Mouse (Mus musculus): ENCODE measurements at regions not wholly inside any gene's neighbourhood (a gene's known extent, or its start where the extent isn't known, plus 50 kb on each side); places are given as distances from the start of the nearest gene placed in this dataset.

GRCm38 (mm10) chr10:118612091-118612490, 171.2 kb downstream of the Ifng start:
- H3K27ac ChIP-seq = no peak overlapping the region
- TF ChIP-seq CTCF (IDR thresholded peaks at IDR 0.05; ENCODE audit: low read depth) = no peak
- TF ChIP-seq EP300 (IDR thresholded peaks at IDR 0.05; ENCODE audit: low read depth) = no peak
- H3K4me2 ChIP-seq (ENCODE audit: low read depth) = no peak overlapping the region
- no peaks in the 10 kb centered on the region for H3K9me3 ChIP-seq (ENCODE audit: control insufficient read depth, low read length)
- no peak overlapping the region for H3K4me3 ChIP-seq (ENCODE audit: insufficient read depth in 1 of 2, low read depth in 2 of 2, low read length in 2 of 2)
- DNase-seq (ENCODE audit: low read depth in 3 of 3, low spot score in 3 of 3) (no peak), ATAC-seq (ENCODE audit: insufficient read depth) (no peak)
- no peaks in the 10 kb centered on the region for H3K4me1 ChIP-seq (replicated peaks; ENCODE audit: control insufficient read depth in 2 of 2, insufficient read depth in 2 of 2, low read length in 1 of 2)
- WGBS (ENCODE audit: insufficient replicate concordance) = 58% methylated on average over 7 of the region's 7 CpGs
- H3K9ac ChIP-seq (replicated peaks) = no peak overlapping the region
- H3K27me3 ChIP-seq (ENCODE audit: control insufficient read depth, insufficient read depth, low read length) = no peaks in the 10 kb centered on the region
- H3K36me3 ChIP-seq (replicated peaks; ENCODE audit: control insufficient read depth, insufficient read depth, low read depth) = no peaks in the 10 kb centered on the region

GRCm38 (mm10) chr10:118613056-118613695, 172.3 kb downstream of the Ifng start:
- Histone ChIP-seq H3K27me3 (ENCODE audit: control insufficient read depth, insufficient read depth, low read length) (no peaks in the 10 kb centered on the region), H3K9ac (replicated peaks) (no peak overlapping the region), H3K4me1 (replicated peaks; ENCODE audit: control insufficient read depth in 2 of 2, insufficient read depth in 2 of 2, low read length in 1 of 2) (no peaks in the 10 kb centered on the region), H3K4me2 (ENCODE audit: low read depth) (no peak overlapping the region), H3K27ac (no peak overlapping the region), H3K9me3 (ENCODE audit: control insufficient read depth, low read length) (no peaks in the 10 kb centered on the region), H3K36me3 (replicated peaks; ENCODE audit: control insufficient read depth, insufficient read depth, low read depth) (no peaks in the 10 kb centered on the region), H3K4me3 (ENCODE audit: insufficient read depth in 1 of 2, low read depth in 2 of 2, low read length in 2 of 2) (no peak overlapping the region)
- TF ChIP-seq CTCF (IDR thresholded peaks at IDR 0.05; ENCODE audit: low read depth) (no peak), EP300 (IDR thresholded peaks at IDR 0.05; ENCODE audit: low read depth) (no peak)
- WGBS (ENCODE audit: insufficient replicate concordance) = 68% methylated on average over 14 of the region's 14 CpGs
- no peak for ATAC-seq (ENCODE audit: insufficient read depth)
- no peak for DNase-seq (ENCODE audit: low read depth in 3 of 3, low spot score in 3 of 3)

- Histone ChIP-seq H3K4me2 (ENCODE audit: low read depth) (no peak overlapping the region), H3K4me3 (ENCODE audit: insufficient read depth in 1 of 2, low read depth in 2 of 2, low read length in 2 of 2) (no peak overlapping the region), H3K27me3 (ENCODE audit: control insufficient read depth, insufficient read depth, low read length) (no peaks in the 10 kb centered on the region), H3K9ac (replicated peaks) (no peak overlapping the region), H3K9me3 (ENCODE audit: control insufficient read depth, low read length) (no peaks in the 10 kb centered on the region), H3K36me3 (replicated peaks; ENCODE audit: control insufficient read depth, insufficient read depth, low read depth) (no peaks in the 10 kb centered on the region), H3K27ac (no peak overlapping the region), H3K4me1 (replicated peaks; ENCODE audit: control insufficient read depth in 2 of 2, insufficient read depth in 2 of 2, low read length in 1 of 2) (no peaks in the 10 kb centered on the region)
- TF ChIP-seq CTCF (IDR thresholded peaks at IDR 0.05; ENCODE audit: low read depth) = no peak
- no peak for TF ChIP-seq EP300 (IDR thresholded peaks at IDR 0.05; ENCODE audit: low read depth)
- DNase-seq (ENCODE audit: low read depth in 3 of 3, low spot score in 3 of 3) (no peak), ATAC-seq (ENCODE audit: insufficient read depth) (no peak)
- WGBS (ENCODE audit: insufficient replicate concordance) = 66% methylated on average over 6 of the region's 6 CpGs
Measured at GRCm38 (mm10) chr10:118614251-118614865, 173.5 kb downstream of the Ifng start.

- H3K27ac ChIP-seq = no peak overlapping the region
- no peak overlapping the region for H3K4me2 ChIP-seq (ENCODE audit: low read depth)
- DNase-seq (ENCODE audit: low read depth in 3 of 3, low spot score in 3 of 3) (no peak), ATAC-seq (ENCODE audit: insufficient read depth) (no peak)
- no peaks in the 10 kb centered on the region for H3K36me3 ChIP-seq (replicated peaks; ENCODE audit: control insufficient read depth, insufficient read depth, low read depth)
- H3K27me3 ChIP-seq (ENCODE audit: control insufficient read depth, insufficient read depth, low read length) = no peaks in the 10 kb centered on the region
- H3K9me3 ChIP-seq (ENCODE audit: control insufficient read depth, low read length) = no peaks in the 10 kb centered on the region
- H3K4me1 ChIP-seq (replicated peaks; ENCODE audit: control insufficient read depth in 2 of 2, insufficient read depth in 2 of 2, low read length in 1 of 2) = no peaks in the 10 kb centered on the region
- no peak overlapping the region for H3K9ac ChIP-seq (replicated peaks)
- no peak for TF ChIP-seq CTCF (IDR thresholded peaks at IDR 0.05; ENCODE audit: low read depth)
- TF ChIP-seq EP300 (IDR thresholded peaks at IDR 0.05; ENCODE audit: low read depth) = no peak
- H3K4me3 ChIP-seq (ENCODE audit: insufficient read depth in 1 of 2, low read depth in 2 of 2, low read length in 2 of 2) = no peak overlapping the region
- 57% methylated on average over 10 of the region's 10 CpGs for WGBS (ENCODE audit: insufficient replicate concordance)
Measured at GRCm38 (mm10) chr10:118615131-118616020, 174.5 kb downstream of the Ifng start.

All from liver, embryonic 14.5 days (tissue).